Mouse (Mus musculus) urinary bladder, postnatal 10 days (tissue): ENCODE data around the gene Krtap10-4.
"Not testable (repeated sequence)": the region's sequence is repeated elsewhere in the genome, so short reads cannot be mapped to it uniquely, and the experiment has no call there.

ENCODE experiments used
- DNase-seq: peaks from one replicate; pipeline ENCODE4 v3.0.0; 2022; ENCODE audit warnings: low spot score

The Krtap10-4 gene

GRCm38 (mm10) chr10:77826951-77827350 lies at the start of gene Krtap10-4:
Gene Krtap10-4, minus strand, starts transcription at chr10:77827095.
- no peak for DNase-seq

- no peak for DNase-seq
Observed at GRCm38 (mm10) chr10:77869651-77870050, 42.8 kb upstream of the Krtap10-4 start.

- no peak for DNase-seq
Observed at GRCm38 (mm10) chr10:77867546-77867945, 40.7 kb upstream of the Krtap10-4 start.

- DNase-seq, result no peak
Observed at GRCm38 (mm10) chr10:77864762-77865143, 37.9 kb upstream of the Krtap10-4 start.

- DNase-seq, result no peak
Observed at GRCm38 (mm10) chr10:77864067-77864761, 37.3 kb upstream of the Krtap10-4 start.

- DNase-seq, result no peak
Observed at GRCm38 (mm10) chr10:77861675-77862074, 34.8 kb upstream of the Krtap10-4 start, which contains the start of gene Gm3285. Gene Gm3285, plus strand, starts transcription at chr10:77861975.

- DNase-seq, result no peak
Observed at GRCm38 (mm10) chr10:77852559-77852958, 25.7 kb upstream of the Krtap10-4 start, which contains the start of gene Gm10318. Gene Gm10318, plus strand, starts transcription at chr10:77852859.

- DNase-seq, result no peak
Observed at GRCm38 (mm10) chr10:77847538-77847937, 20.6 kb upstream of the Krtap10-4 start.

- DNase-seq, result no peak
Observed at GRCm38 (mm10) chr10:77846961-77847360, 20.1 kb upstream of the Krtap10-4 start.

GRCm38 (mm10) chr10:77846503-77846902 lies 19.6 kb upstream of the Krtap10-4 start, which contains the start of gene Gm36176:
Gene Gm36176, plus strand, starts transcription at chr10:77846803.
- no peak for DNase-seq

- DNase-seq, result no peak
Observed at GRCm38 (mm10) chr10:77839006-77839405, 12.1 kb upstream of the Krtap10-4 start.

GRCm38 (mm10) chr10:77835647-77836046 lies 8.8 kb upstream of the Krtap10-4 start, which contains the start of gene Krtap10-10:
Gene Krtap10-10, plus strand, starts transcription at chr10:77835947.
- DNase-seq, result no peak

GRCm38 (mm10) chr10:77819203-77819602 lies 7.7 kb downstream of the Krtap10-4 start:
- DNase-seq, result no peak

- DNase-seq, result no peak
Observed at GRCm38 (mm10) chr10:77818523-77818922, 8.4 kb downstream of the Krtap10-4 start.

- DNase-seq, result no peak
Observed at GRCm38 (mm10) chr10:77815514-77815913, 11.4 kb downstream of the Krtap10-4 start.

- no peak for DNase-seq
Observed at GRCm38 (mm10) chr10:77814382-77814781, 12.5 kb downstream of the Krtap10-4 start, which contains the start of gene Gm2696. Gene Gm2696, plus strand, starts transcription at chr10:77814682.

- no peak for DNase-seq
Observed at GRCm38 (mm10) chr10:77811743-77812142, 15.2 kb downstream of the Krtap10-4 start, which contains the start of gene Gm9507. Gene Gm9507, minus strand, starts transcription at chr10:77811843.

GRCm38 (mm10) chr10:77804095-77804494 lies 22.8 kb downstream of the Krtap10-4 start:
- no peak for DNase-seq

- no peak for DNase-seq
Observed at GRCm38 (mm10) chr10:77798921-77799508, 27.9 kb downstream of the Krtap10-4 start, which contains the start of gene Gm19668. Gene Gm19668, minus strand, starts transcription at chr10:77799133.

GRCm38 (mm10) chr10:77798164-77798920 lies 28.6 kb downstream of the Krtap10-4 start:
- DNase-seq, result not testable (repeated sequence)

GRCm38 (mm10) chr10:77797677-77798076 lies 29.2 kb downstream of the Krtap10-4 start:
- no peak for DNase-seq

- no peak for DNase-seq
Observed at GRCm38 (mm10) chr10:77794976-77795375, 31.9 kb downstream of the Krtap10-4 start, which contains the start of gene Gm9639. Gene Gm9639, minus strand, starts transcription at chr10:77795076.
